Mouse (Mus musculus): ENCODE measurements around the gene Skp2. TPM values are rescaled to one million over a fixed set of nuclear protein-coding genes. Genes with fewer than 3 reads are reported as not detected.
A peak's percentile ranks its signal among the peaks of the same experiment; 100 is the strongest.

Skp2 gene
- polyA plus RNA-seq, 1 experiment from 2014 or later = 85.9 TPM

- no peaks in the 10 kb centered on the region for H3K27me3 ChIP-seq
- peaks cover 21% of the 10 kb centered on the region for H3K36me3 ChIP-seq
- H3K9me3 ChIP-seq = no peaks in the 10 kb centered on the region
- peaks cover 9% of the 10 kb centered on the region; the same call in 1 of the 2 replicates for H3K4me1 ChIP-seq
- H3K9ac ChIP-seq (replicated peaks) = no peak overlapping the region
- H3K4me2 ChIP-seq (replicated peaks) = no peak overlapping the region
- ATAC-seq (ENCODE audit: low FRiP score, low read depth) = no peak
- H3K27ac ChIP-seq (replicated peaks) = no peak overlapping the region
- no peak overlapping the region for H3K4me3 ChIP-seq
- 76% methylated on average over 5 of the region's 5 CpGs for WGBS
These were observed 67.8 kb downstream of the Skp2 start for GRCm38 (mm10) chr15:9087421-9087820.

- no peak overlapping the region for H3K4me3 ChIP-seq
- no peaks in the 10 kb centered on the region for H3K27me3 ChIP-seq
- H3K4me1 ChIP-seq = peaks cover 9% of the 10 kb centered on the region; the same call in 1 of the 2 replicates
- no peak for ATAC-seq (ENCODE audit: low FRiP score, low read depth)
- H3K9ac ChIP-seq (replicated peaks) = 0 out of 2 replicates have a peak overlapping the region, but pooled peaks have one; percentile 11
- H3K4me2 ChIP-seq (replicated peaks) = no peak overlapping the region
- H3K27ac ChIP-seq (replicated peaks) = no peak overlapping the region
- H3K9me3 ChIP-seq = no peaks in the 10 kb centered on the region
- 55% methylated on average over 11 of the region's 11 CpGs for whole genome bisulfite sequencing
- peaks cover 20% of the 10 kb centered on the region for H3K36me3 ChIP-seq
These were observed 68.4 kb downstream of the Skp2 start for GRCm38 (mm10) chr15:9086813-9087212.

- H3K9me3 ChIP-seq = no peaks in the 10 kb centered on the region
- peaks cover 20% of the 10 kb centered on the region for H3K4me1 ChIP-seq
- no peak for ATAC-seq (ENCODE audit: low FRiP score, low read depth)
- peaks cover 8% of the 10 kb centered on the region; the same call in 1 of the 2 replicates for H3K36me3 ChIP-seq
- H3K4me3 ChIP-seq = no peak overlapping the region
- H3K9ac ChIP-seq (replicated peaks) = no peak overlapping the region
- H3K4me2 ChIP-seq (replicated peaks) = no peak overlapping the region
- H3K27me3 ChIP-seq = no peaks in the 10 kb centered on the region
- 92% methylated on average over 9 of the region's 9 CpGs for WGBS
- H3K27ac ChIP-seq (replicated peaks) = no peak overlapping the region
These were observed 72.5 kb downstream of the Skp2 start for GRCm38 (mm10) chr15:9082753-9083152.

- H3K27me3 ChIP-seq = no peaks in the 10 kb centered on the region
- H3K4me3 ChIP-seq = no peak overlapping the region
- peaks cover 12% of the 10 kb centered on the region for H3K4me1 ChIP-seq
- no peak overlapping the region for H3K4me2 ChIP-seq (replicated peaks)
- H3K9ac ChIP-seq (replicated peaks) = no peak overlapping the region
- H3K36me3 ChIP-seq = peaks cover 8% of the 10 kb centered on the region; the same call in 1 of the 2 replicates
- no peaks in the 10 kb centered on the region for H3K9me3 ChIP-seq
- H3K27ac ChIP-seq (replicated peaks) = no peak overlapping the region
- 76% methylated on average over 3 of the region's 3 CpGs for WGBS
- ATAC-seq (ENCODE audit: low FRiP score, low read depth) = peak; percentile 41; the same call in 1 of the 2 replicates
These were observed 73.9 kb downstream of the Skp2 start for GRCm38 (mm10) chr15:9081294-9081693.

- no peak for ATAC-seq (ENCODE audit: low FRiP score, low read depth)
- Histone ChIP-seq H3K27ac (replicated peaks) (no peak overlapping the region), H3K4me2 (replicated peaks) (no peak overlapping the region), H3K4me1 (peaks cover 15% of the 10 kb centered on the region), H3K36me3 (peaks cover 3% of the 10 kb centered on the region; the same call in 1 of the 2 replicates), H3K27me3 (no peaks in the 10 kb centered on the region), H3K4me3 (no peak overlapping the region), H3K9me3 (no peaks in the 10 kb centered on the region), H3K9ac (replicated peaks) (no peak overlapping the region)
- WGBS = 65% methylated on average over 4 of the region's 4 CpGs
These were observed 75.0 kb downstream of the Skp2 start for GRCm38 (mm10) chr15:9080206-9080605.

GRCm38 (mm10) chr15:9079626-9080025, 75.6 kb downstream of the Skp2 start:
- no peak for ATAC-seq (ENCODE audit: low FRiP score, low read depth)
- Histone ChIP-seq H3K4me1 (peaks cover 21% of the 10 kb centered on the region), H3K27ac (replicated peaks) (no peak overlapping the region), H3K9ac (replicated peaks) (no peak overlapping the region), H3K27me3 (no peaks in the 10 kb centered on the region), H3K4me2 (replicated peaks) (no peak overlapping the region), H3K4me3 (no peak overlapping the region), H3K9me3 (no peaks in the 10 kb centered on the region), H3K36me3 (peaks cover 3% of the 10 kb centered on the region; the same call in 1 of the 2 replicates)
- 50% methylated on average over 5 of the region's 5 CpGs for WGBS

GRCm38 (mm10) chr15:9078481-9079300, 76.5 kb downstream of the Skp2 start:
- WGBS = 75% methylated on average over 12 of the region's 12 CpGs
- Histone ChIP-seq H3K27ac (replicated peaks) (no peak overlapping the region), H3K4me3 (no peak overlapping the region), H3K4me1 (peaks cover 25% of the 10 kb centered on the region), H3K27me3 (no peaks in the 10 kb centered on the region), H3K9me3 (no peaks in the 10 kb centered on the region), H3K4me2 (replicated peaks) (no peak overlapping the region), H3K36me3 (no peaks in the 10 kb centered on the region), H3K9ac (replicated peaks) (no peak overlapping the region)
- no peak for ATAC-seq (ENCODE audit: low FRiP score, low read depth)

- WGBS = 74% methylated on average over 14 of the region's 14 CpGs
- Histone ChIP-seq H3K4me2 (replicated peaks) (no peak overlapping the region), H3K4me3 (no peak overlapping the region), H3K9me3 (no peaks in the 10 kb centered on the region), H3K36me3 (no peaks in the 10 kb centered on the region), H3K27me3 (no peaks in the 10 kb centered on the region), H3K9ac (replicated peaks) (no peak overlapping the region; the same call in 1 of the 2 replicates), H3K4me1 (peaks cover 38% of the 10 kb centered on the region), H3K27ac (replicated peaks) (no peak overlapping the region)
- ATAC-seq (ENCODE audit: low FRiP score, low read depth) = no peak
These were observed 79.5 kb downstream of the Skp2 start for GRCm38 (mm10) chr15:9075608-9076200.

GRCm38 (mm10) chr15:9074671-9075070, 80.6 kb downstream of the Skp2 start:
- Histone ChIP-seq H3K4me1 (peaks cover 45% of the 10 kb centered on the region), H3K36me3 (no peaks in the 10 kb centered on the region), H3K27ac (replicated peaks) (no peak overlapping the region), H3K4me2 (replicated peaks) (no peak overlapping the region), H3K4me3 (no peak overlapping the region), H3K27me3 (no peaks in the 10 kb centered on the region), H3K9ac (replicated peaks) (no peak overlapping the region), H3K9me3 (no peaks in the 10 kb centered on the region)
- 21% methylated on average over 4 of the region's 4 CpGs for WGBS
- no peak for ATAC-seq (ENCODE audit: low FRiP score, low read depth)

- Histone ChIP-seq H3K27me3 (no peaks in the 10 kb centered on the region), H3K9me3 (no peaks in the 10 kb centered on the region), H3K4me2 (replicated peaks) (no peak overlapping the region), H3K27ac (replicated peaks) (no peak overlapping the region), H3K4me3 (no peak overlapping the region), H3K36me3 (no peaks in the 10 kb centered on the region), H3K9ac (replicated peaks) (no peak overlapping the region), H3K4me1 (peaks cover 40% of the 10 kb centered on the region)
- WGBS = 41% methylated on average over 2 of the region's 2 CpGs
- ATAC-seq (ENCODE audit: low FRiP score, low read depth) = no peak
These were observed 81.1 kb downstream of the Skp2 start for GRCm38 (mm10) chr15:9074139-9074538.

- Histone ChIP-seq H3K27me3 (no peaks in the 10 kb centered on the region), H3K9ac (replicated peaks) (no peak overlapping the region), H3K36me3 (no peaks in the 10 kb centered on the region), H3K4me2 (replicated peaks) (peak overlapping the region; percentile 81; the same call in 1 of the 2 replicates), H3K9me3 (no peaks in the 10 kb centered on the region), H3K4me1 (peaks cover 36% of the 10 kb centered on the region), H3K27ac (replicated peaks) (no peak overlapping the region), H3K4me3 (no peak overlapping the region)
- WGBS = 76% methylated on average over 5 of the region's 5 CpGs
- no peak for ATAC-seq (ENCODE audit: low FRiP score, low read depth)
These were observed 81.5 kb downstream of the Skp2 start for GRCm38 (mm10) chr15:9073684-9074083.

- Histone ChIP-seq H3K4me2 (replicated peaks) (peak overlapping the region; percentile 81), H3K27me3 (no peaks in the 10 kb centered on the region), H3K4me1 (peaks cover 36% of the 10 kb centered on the region), H3K9ac (replicated peaks) (no peak overlapping the region), H3K36me3 (no peaks in the 10 kb centered on the region), H3K27ac (replicated peaks) (no peak overlapping the region), H3K9me3 (no peaks in the 10 kb centered on the region), H3K4me3 (peak overlapping the region; percentile 94; the same call in 1 of the 2 replicates)
- ATAC-seq (ENCODE audit: low FRiP score, low read depth) = no peak
- 54% methylated on average over 12 of the region's 12 CpGs for WGBS
These were observed 82.1 kb downstream of the Skp2 start for GRCm38 (mm10) chr15:9073067-9073608.

Data from midbrain, embryonic 12.5 days (tissue).